Mouse (Mus musculus): ENCODE data around the gene Duox1.

GRCm38 (mm10) chr2:122306184-122306583, 9.3 kb upstream of the Duox1 start:
- TF ChIP-seq CTCF (IDR thresholded peaks at IDR 0.05; ENCODE audit: low read depth, low read length): no peak
- no peak for TF ChIP-seq POLR2A (IDR thresholded peaks at IDR 0.05; ENCODE audit: insufficient read depth, low read length)

Data from ES-Bruce4 (cell line).